Mouse (Mus musculus) stomach, postnatal 0 days (tissue): ENCODE data around the gene Exoc8. TPM values are rescaled to one million over a fixed set of nuclear protein-coding genes. Genes with fewer than 3 reads are reported as not detected.
A peak's percentile ranks its signal among the peaks of the same experiment; 100 is the strongest.

ENCODE experiments used
- ATAC-seq: fragments of 200-750 bp; cut with Nextera tagmentation; 2 replicates; pipeline ENCODE4 v1.8.0; 2017; ENCODE audit not compliant: low FRiP score, low TSS enrichment
- DNase-seq: peaks from one replicate; pipeline ENCODE4 v3.0.0-alpha.2; 2016; ENCODE audit warnings: low spot score
- H3K27ac ChIP-seq: fragments of 300-500 bp; sonication (generic); replicated peaks from 2 replicates; pipeline ENCODE4 v1.5.1; 2014; ENCODE audit warnings: mild to moderate bottlenecking, control low read depth
- H3K27me3 ChIP-seq: fragments of 300-500 bp; sonication (generic); 2 replicates; pipeline ENCODE4 v1.6.1; 2014; ENCODE audit warnings: low read length; ENCODE audit not compliant: control insufficient read depth, insufficient read depth
- H3K36me3 ChIP-seq: fragments of 300-500 bp; sonication (generic); 2 replicates; pipeline ENCODE4 v1.6.1; 2014; ENCODE audit warnings: low read length, mixed read lengths; ENCODE audit not compliant: control insufficient read depth, insufficient read depth
- H3K4me1 ChIP-seq: fragments of 300-500 bp; sonication (generic); replicated peaks from 2 replicates; pipeline ENCODE4 v1.6.1; 2014; ENCODE audit warnings: antibody characterized with exemption; ENCODE audit not compliant: control insufficient read depth, insufficient read depth
- H3K4me2 ChIP-seq: fragments of 300-500 bp; sonication (generic); replicated peaks from 2 replicates; pipeline ENCODE4 v1.6.1; 2014; ENCODE audit warnings: low read depth, mild to moderate bottlenecking, control low read depth, moderate library complexity
- H3K4me3 ChIP-seq: fragments of 300-500 bp; sonication (generic); 2 replicates; pipeline ENCODE4 v1.5.1; 2014; ENCODE audit warnings: low read depth, low read length, control low read depth
- H3K9ac ChIP-seq: fragments of 300-500 bp; sonication (generic); 2 replicates; pipeline ENCODE4 v1.6.1; 2014; ENCODE audit warnings: mild to moderate bottlenecking, low read length, control low read depth, mixed read lengths
- H3K9me3 ChIP-seq: fragments of 300-500 bp; sonication (generic); 2 replicates; pipeline ENCODE4 v1.6.1; 2016; ENCODE audit warnings: low read length; ENCODE audit not compliant: control insufficient read depth
- CTCF ChIP-seq: IDR thresholded peaks from 2 replicates; pipeline ENCODE4 v1.5.1; 2016; ENCODE audit warnings: antibody characterized with exemption, low read depth, mild to moderate bottlenecking, moderate library complexity
- EP300 ChIP-seq: optimal IDR thresholded peaks from 2 replicates; pipeline ENCODE3; 2016; ENCODE audit warnings: antibody characterized with exemption
- WGBS: fragments of 180-500 bp; shearing (Covaris S2); extraction: QIAGEN DNeasy Blood & Tissue Kit; methylation state at CpG from one replicate; pipeline ENCODE4 v1.1.7; 2014; 5-methylcytosine and 5-hydroxymethylcytosine counted together
- polyA plus RNA-seq: library from polyadenylated mRNA; unstranded; fragments of >200 nt; fragmentation: Nextera tagmentation; extraction: Ambion mirVana; gene quantifications from 2 replicates; pipeline ENCODE4 v1.2.1, GENCODE M21; 2015

The Exoc8 gene
- polyA plus RNA-seq, 1 experiment from 2014 or later = 4.9 TPM

DNA sequence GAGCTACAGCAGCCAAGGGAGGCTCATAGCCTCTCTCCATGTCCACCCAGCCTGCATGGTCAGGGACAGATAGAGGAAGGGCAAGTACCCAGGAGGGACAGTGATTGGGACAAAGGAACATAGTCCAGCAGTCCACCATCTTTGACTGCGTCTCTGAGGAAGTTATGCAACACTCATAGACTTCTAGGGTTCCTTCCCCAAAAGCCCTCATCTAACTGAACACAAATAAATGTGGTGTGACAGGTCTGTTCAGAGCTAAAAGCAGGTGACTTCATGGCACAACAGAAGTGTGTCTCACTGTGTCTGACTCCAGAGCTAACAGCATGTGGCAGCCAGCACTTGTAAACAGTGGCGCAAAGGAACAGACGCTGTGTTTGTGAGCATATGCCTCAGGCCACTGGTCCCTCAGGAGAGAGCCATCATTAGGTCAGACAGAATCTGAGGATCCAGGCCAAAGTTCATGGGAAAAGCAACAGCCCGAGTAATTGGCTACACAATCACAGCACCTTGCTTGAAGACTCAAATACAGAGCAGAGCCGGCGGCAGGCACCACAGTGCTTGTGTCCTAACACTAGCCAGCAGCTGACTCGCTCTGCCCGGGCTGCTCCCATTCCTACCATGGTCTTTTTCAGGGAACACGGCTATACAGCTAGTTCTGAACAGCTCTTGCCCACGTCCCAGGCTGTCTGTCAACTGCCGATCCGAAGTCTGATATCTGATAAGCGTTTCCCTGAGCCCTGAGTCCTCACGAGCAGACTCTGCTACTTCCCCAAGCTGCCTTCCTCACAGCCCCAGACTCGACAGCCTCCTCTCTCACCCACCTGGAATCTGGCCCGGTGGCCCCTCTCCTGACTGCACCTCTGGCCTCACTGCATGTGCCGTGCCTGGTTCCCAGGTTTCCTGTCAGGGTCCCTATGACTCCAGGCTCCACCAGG is 14.7 kb upstream of the Exoc8 start:
- TF ChIP-seq CTCF (no peak), EP300 (no peak)
- Histone ChIP-seq H3K4me1 (no peaks in the 10 kb centered on the region), H3K4me2 (no peak overlapping the region), H3K36me3 (peaks cover 22% of the 10 kb centered on the region), H3K27me3 (no peaks in the 10 kb centered on the region), H3K9ac (no peak overlapping the region), H3K4me3 (no peak overlapping the region), H3K9me3 (no peaks in the 10 kb centered on the region), H3K27ac (no peak overlapping the region)
- 75% methylated on average over 17 of the region's 17 CpGs for WGBS
- ATAC-seq (peak; percentile 21; the same call in 1 of the 2 replicates), DNase-seq (no peak)

DNA sequence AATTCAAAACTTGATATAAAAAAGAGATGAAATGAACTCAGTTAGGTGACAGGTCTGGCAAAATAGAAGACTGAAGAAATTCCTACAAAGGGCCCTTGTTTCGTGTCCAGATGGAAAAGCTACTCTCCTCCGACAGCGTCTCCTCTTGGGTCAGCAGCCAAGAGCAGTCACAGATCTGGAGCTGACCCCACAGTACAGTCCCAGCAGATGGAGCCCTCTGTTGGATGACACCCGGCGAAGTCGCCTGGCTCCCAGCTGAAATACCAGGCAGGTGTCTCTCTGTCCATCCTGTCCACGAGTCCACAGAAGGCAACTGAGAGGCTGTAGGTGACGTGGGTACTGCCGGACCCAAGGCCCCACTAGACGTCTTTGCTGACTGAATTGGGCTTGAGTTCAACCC is 12.8 kb upstream of the Exoc8 start:
- TF ChIP-seq EP300 (no peak), CTCF (peak; percentile 25; the same call in 1 of the 2 replicates)
- H3K27ac ChIP-seq = no peak overlapping the region
- no peaks in the 10 kb centered on the region for H3K27me3 ChIP-seq
- no peak for DNase-seq
- no peaks in the 10 kb centered on the region for H3K4me1 ChIP-seq
- no peak overlapping the region for H3K4me2 ChIP-seq
- peaks cover 24% of the 10 kb centered on the region for H3K36me3 ChIP-seq
- WGBS = 78% methylated on average over 10 of the region's 10 CpGs
- H3K9me3 ChIP-seq = no peaks in the 10 kb centered on the region
- H3K9ac ChIP-seq = no peak overlapping the region
- ATAC-seq = no peak
- no peak overlapping the region for H3K4me3 ChIP-seq

DNA sequence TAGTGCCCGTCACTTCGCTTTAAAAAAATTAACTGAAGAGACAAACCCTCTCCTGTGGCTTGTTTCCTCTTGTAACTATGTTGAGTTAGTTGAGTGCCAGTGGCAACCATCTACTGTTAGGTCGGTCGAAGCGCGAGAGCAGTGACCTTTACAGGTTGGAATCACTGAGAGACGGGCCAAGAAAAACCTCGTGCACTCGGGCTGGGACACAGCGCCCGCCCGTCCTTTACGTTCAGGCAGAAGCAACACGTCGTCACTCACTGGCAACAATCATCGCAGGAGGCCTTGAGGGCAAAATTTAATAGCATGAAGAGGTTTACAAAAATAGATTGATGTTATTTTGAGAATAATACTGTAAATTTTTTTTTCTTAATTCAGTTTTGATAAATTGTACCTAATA is 12.4 kb upstream of the Exoc8 start:
- peaks cover 24% of the 10 kb centered on the region for H3K36me3 ChIP-seq
- H3K9me3 ChIP-seq = no peaks in the 10 kb centered on the region
- DNase-seq (no peak), ATAC-seq (no peak)
- no peak overlapping the region for H3K4me2 ChIP-seq
- TF ChIP-seq CTCF (no peak), EP300 (no peak)
- WGBS = 90% methylated on average over 16 of the region's 16 CpGs
- no peak overlapping the region for H3K27ac ChIP-seq
- H3K4me1 ChIP-seq = no peaks in the 10 kb centered on the region
- no peak overlapping the region for H3K9ac ChIP-seq
- no peaks in the 10 kb centered on the region for H3K27me3 ChIP-seq
- no peak overlapping the region for H3K4me3 ChIP-seq

DNA sequence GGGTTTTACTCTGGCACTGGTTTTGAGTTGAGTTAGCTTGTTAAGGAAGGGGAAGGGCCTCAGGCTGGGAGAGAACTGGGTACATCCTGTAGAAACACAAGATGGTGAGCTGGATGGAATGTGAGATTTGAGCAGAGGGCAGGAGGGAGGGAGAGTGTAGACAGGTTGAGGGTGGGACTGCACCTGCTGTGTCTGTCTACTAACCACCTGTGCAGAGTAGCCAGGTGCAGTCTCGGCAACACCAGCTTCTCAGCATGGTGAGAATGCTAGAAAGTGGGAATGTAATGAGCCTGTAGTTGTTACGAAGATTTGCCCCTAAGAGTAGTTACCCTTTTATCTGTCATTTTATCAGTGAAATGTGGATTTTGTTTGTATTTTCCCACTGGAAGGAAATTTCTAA is 8.0 kb upstream of the Exoc8 start:
- Histone ChIP-seq H3K4me3 (no peak overlapping the region), H3K9me3 (no peaks in the 10 kb centered on the region), H3K27ac (no peak overlapping the region), H3K27me3 (no peaks in the 10 kb centered on the region), H3K36me3 (peaks cover 35% of the 10 kb centered on the region), H3K9ac (no peak overlapping the region), H3K4me2 (no peak overlapping the region), H3K4me1 (no peaks in the 10 kb centered on the region)
- TF ChIP-seq CTCF (no peak), EP300 (no peak)
- DNase-seq (no peak), ATAC-seq (no peak)
- WGBS = 77% methylated on average over 2 of the region's 2 CpGs

DNA sequence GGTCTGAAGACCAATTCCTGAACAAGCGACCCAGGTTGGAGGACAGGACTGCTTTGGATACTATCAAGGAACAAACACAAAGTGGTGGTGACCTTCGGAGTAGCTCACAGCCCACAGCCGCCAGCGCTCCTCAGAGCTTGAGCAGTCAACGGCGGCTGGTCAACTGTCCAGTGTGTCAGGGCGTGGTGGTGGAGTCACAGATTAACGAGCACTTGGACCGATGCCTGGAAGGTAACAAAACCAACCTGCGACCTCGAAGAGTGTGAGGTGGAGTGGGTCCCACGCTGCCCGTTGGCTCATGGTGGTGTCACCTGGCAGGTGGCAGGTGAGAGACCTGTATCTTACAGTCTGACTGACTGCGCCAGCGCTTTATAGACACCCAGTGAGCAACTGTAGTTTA is 5.7 kb upstream of the Exoc8 start:
- H3K27me3 ChIP-seq = no peaks in the 10 kb centered on the region
- H3K4me3 ChIP-seq = no peak overlapping the region
- ATAC-seq (0 out of 2 replicates have a peak, but pooled peaks have one; percentile 14), DNase-seq (no peak)
- no peak overlapping the region for H3K4me2 ChIP-seq
- H3K4me1 ChIP-seq = 0 out of 2 replicates have a peak, but pooled peaks cover 6% of the 10 kb centered on the region
- H3K9ac ChIP-seq = no peak overlapping the region
- WGBS = 90% methylated on average over 15 of the region's 15 CpGs
- H3K27ac ChIP-seq = no peak overlapping the region
- H3K9me3 ChIP-seq = no peaks in the 10 kb centered on the region
- TF ChIP-seq EP300 = no peak
- no peak for TF ChIP-seq CTCF
- peaks cover 29% of the 10 kb centered on the region for H3K36me3 ChIP-seq
